Mouse (Mus musculus): ENCODE results near the gene Mex3d. TPM values are rescaled to one million over a fixed set of nuclear protein-coding genes. Genes with fewer than 3 reads are reported as not detected.
A peak's percentile ranks its signal among the peaks of the same experiment; 100 is the strongest.

The Mex3d gene
- polyA plus RNA-seq, 1 experiment, result 0.53 TPM

DNA sequence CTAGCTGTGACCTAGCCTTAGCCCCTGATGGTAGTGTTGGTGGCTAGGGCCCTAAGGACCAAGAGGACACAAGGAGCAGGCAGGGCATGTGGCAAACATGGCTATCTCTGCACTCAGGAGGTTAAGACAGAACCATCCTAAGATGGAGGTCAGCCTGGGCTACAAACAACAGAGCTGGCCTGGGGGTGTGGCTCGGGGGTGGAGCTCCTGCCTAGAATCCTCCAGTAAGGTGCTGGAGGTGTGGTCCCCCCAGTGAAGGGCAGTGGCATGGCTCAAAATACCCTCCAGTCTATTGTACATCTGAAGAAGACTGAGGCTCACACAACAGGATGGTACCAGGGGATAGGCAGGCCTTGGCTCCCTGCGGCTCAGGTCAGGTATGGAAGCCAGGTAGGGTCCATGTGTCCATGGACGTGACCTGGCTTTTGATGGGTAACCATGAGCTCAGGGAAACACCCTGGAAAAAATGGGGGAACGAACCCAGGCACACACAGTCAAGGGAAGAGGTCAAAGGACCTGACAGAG lies 3.3 kb downstream of the Mex3d start:
- peak overlapping the region; percentile 76 for H3K4me3 ChIP-seq (replicated peaks)
- H3K27me3 ChIP-seq (ENCODE audit: control insufficient read depth), result peaks cover 12% of the 10 kb centered on the region
- no peak for TF ChIP-seq TAL1 (IDR thresholded peaks at IDR 0.05; ENCODE audit: low read length)
- TF ChIP-seq GATA1 (IDR thresholded peaks at IDR 0.05; ENCODE audit: low read length), result no peak
- H3K4me1 ChIP-seq (ENCODE audit: control insufficient read depth), result peaks cover 65% of the 10 kb centered on the region
- H3K36me3 ChIP-seq (ENCODE audit: control insufficient read depth), result peaks cover 43% of the 10 kb centered on the region
- H3K9me3 ChIP-seq (ENCODE audit: control insufficient read depth, low read length), result peaks cover 16% of the 10 kb centered on the region

DNA sequence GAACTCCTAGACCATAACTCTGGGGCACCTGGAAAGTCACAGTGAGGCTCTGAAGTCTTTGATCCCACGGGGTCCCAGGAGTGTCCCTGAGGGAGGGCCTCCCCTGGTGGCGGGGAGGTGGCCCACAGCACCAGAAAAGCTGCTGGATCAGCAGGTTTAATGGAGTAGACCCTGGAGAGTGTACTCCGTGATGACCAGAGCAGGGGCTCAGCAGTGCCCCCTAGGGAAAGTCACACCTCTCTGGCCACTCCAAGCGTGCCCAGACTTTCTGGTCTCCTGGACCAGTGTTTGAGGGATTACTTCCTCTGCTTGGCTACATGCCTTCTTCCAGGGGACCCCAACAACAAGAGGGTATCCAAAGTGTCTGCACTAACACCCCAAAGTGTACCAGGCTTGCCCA lies 4.0 kb downstream of the Mex3d start:
- Histone ChIP-seq H3K4me1 (ENCODE audit: control insufficient read depth) (peaks cover 64% of the 10 kb centered on the region), H3K36me3 (ENCODE audit: control insufficient read depth) (peaks cover 43% of the 10 kb centered on the region), H3K9me3 (ENCODE audit: control insufficient read depth, low read length) (peaks cover 16% of the 10 kb centered on the region), H3K4me3 (replicated peaks) (no peak overlapping the region), H3K27me3 (ENCODE audit: control insufficient read depth) (peaks cover 12% of the 10 kb centered on the region)
- TF ChIP-seq TAL1 (IDR thresholded peaks at IDR 0.05; ENCODE audit: low read length), result no peak
- no peak for TF ChIP-seq GATA1 (IDR thresholded peaks at IDR 0.05; ENCODE audit: low read length)

DNA sequence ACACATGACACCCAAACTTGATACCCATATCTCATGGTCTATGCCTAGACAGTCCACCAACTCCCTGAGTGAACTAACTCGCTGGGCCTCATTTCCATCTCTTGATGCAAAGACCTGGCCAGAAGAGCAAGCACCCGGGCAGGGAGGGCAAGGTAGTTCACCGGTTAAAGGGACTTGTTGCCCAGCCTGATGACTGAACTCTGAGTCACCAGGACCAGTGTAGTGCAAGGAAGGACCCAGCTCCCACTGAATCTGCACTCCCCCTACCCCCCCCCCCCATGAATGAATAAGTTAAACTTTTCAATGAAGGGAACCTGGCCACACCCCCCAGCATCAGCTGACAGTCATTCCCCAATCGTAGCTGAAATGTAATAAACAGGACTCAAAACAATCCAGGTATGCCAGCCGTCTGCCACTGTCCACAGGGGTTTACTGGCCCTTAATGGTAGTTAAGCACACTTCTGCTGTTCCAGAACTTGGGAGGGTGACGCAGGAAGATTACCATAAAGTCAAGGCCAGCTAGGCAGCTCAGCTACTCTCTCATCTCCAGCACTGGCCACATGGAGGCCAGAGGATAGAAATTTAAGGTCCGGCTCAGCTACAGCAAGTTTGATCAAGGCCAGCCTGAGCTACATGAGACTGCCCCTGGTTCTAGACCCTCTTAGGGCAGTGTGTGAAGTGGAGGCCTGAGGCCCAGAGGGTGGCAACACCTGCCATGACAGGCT lies 4.7 kb downstream of the Mex3d start:
- H3K27me3 ChIP-seq (ENCODE audit: control insufficient read depth), result peaks cover 12% of the 10 kb centered on the region
- H3K9me3 ChIP-seq (ENCODE audit: control insufficient read depth, low read length), result peaks cover 16% of the 10 kb centered on the region
- no peak overlapping the region for H3K4me3 ChIP-seq (replicated peaks)
- no peak for TF ChIP-seq TAL1 (IDR thresholded peaks at IDR 0.05; ENCODE audit: low read length)
- no peak for TF ChIP-seq GATA1 (IDR thresholded peaks at IDR 0.05; ENCODE audit: low read length)
- H3K4me1 ChIP-seq (ENCODE audit: control insufficient read depth), result peaks cover 61% of the 10 kb centered on the region
- H3K36me3 ChIP-seq (ENCODE audit: control insufficient read depth), result peaks cover 43% of the 10 kb centered on the region

DNA sequence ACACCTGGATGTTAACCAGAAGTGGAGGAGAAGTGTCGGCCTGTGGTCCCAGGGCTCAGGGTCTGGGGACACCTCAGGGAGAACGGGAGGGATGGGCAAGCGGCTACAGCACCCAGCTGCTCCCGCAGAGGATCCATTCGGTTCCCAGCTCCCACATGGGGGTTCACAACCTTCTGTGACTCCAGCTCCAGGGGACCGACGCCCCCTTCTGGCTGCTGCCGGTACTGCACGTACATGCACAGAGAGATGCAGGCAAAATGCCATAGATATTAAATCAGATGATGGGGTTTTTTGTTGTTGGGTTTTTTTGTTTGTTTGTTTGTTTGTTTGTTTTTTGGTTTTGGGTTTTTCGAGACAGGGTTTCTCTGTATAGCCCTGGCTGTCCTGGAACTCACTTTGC lies 9.7 kb downstream of the Mex3d start:
- Histone ChIP-seq H3K4me3 (replicated peaks) (no peak overlapping the region), H3K36me3 (ENCODE audit: control insufficient read depth) (peaks cover 29% of the 10 kb centered on the region), H3K9me3 (ENCODE audit: control insufficient read depth, low read length) (peaks cover 16% of the 10 kb centered on the region), H3K27me3 (ENCODE audit: control insufficient read depth) (peaks cover 6% of the 10 kb centered on the region), H3K4me1 (ENCODE audit: control insufficient read depth) (peaks cover 16% of the 10 kb centered on the region)
- no peak for TF ChIP-seq GATA1 (IDR thresholded peaks at IDR 0.05; ENCODE audit: low read length)
- TF ChIP-seq TAL1 (IDR thresholded peaks at IDR 0.05; ENCODE audit: low read length), result no peak

DNA sequence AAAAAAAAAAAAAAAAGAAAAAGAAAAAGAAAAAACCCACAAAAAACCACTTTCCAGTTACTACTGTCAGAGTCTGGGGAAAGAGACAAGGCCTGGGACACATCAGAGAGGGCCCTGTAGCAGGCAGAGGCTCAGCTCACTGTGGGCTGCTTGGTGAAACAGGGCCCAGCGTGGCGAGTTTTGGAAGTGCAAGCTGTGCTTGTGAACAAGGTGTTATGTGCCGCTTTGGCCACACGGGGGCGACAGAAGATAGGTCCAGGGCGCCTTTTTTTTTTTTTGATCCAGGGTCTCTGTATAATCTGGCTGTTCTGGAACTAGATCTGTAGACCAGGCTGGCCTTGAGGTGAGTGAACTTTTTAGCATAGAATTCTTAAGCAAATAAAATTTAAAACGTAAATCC lies 11.3 kb downstream of the Mex3d start:
- TF ChIP-seq TAL1 (IDR thresholded peaks at IDR 0.05; ENCODE audit: low read length) (no peak), GATA1 (IDR thresholded peaks at IDR 0.05; ENCODE audit: low read length) (no peak)
- Histone ChIP-seq H3K27me3 (ENCODE audit: control insufficient read depth) (peaks cover 22% of the 10 kb centered on the region), H3K4me1 (ENCODE audit: control insufficient read depth) (peaks cover 12% of the 10 kb centered on the region), H3K9me3 (ENCODE audit: control insufficient read depth, low read length) (peaks cover 3% of the 10 kb centered on the region), H3K36me3 (ENCODE audit: control insufficient read depth) (peaks cover 14% of the 10 kb centered on the region), H3K4me3 (replicated peaks) (no peak overlapping the region)

DNA sequence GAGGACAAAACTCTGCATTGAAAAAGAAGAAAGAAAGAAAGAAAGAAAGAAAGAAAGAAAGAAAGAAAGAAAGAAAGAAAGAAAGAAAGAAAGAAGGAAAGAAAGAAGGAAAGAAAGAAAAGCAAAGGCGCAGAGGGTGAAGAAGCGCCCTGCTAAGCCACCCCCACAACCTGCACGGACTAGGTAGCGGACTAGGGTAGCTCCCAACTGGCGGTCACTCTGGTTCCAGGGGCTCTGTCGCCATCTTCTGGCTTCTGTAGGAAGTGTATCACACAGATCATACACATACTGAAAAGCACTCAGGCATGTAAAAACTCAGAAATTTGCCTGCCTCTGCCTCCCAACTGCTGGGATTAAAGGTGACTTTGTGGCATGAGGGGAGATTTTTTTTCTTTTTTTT lies 13.4 kb downstream of the Mex3d start:
- TF ChIP-seq GATA1 (IDR thresholded peaks at IDR 0.05; ENCODE audit: low read length), result no peak
- TF ChIP-seq TAL1 (IDR thresholded peaks at IDR 0.05; ENCODE audit: low read length), result no peak
- H3K4me1 ChIP-seq (ENCODE audit: control insufficient read depth), result peaks cover 11% of the 10 kb centered on the region
- H3K27me3 ChIP-seq (ENCODE audit: control insufficient read depth), result peaks cover 30% of the 10 kb centered on the region
- no peaks in the 10 kb centered on the region for H3K36me3 ChIP-seq (ENCODE audit: control insufficient read depth)
- no peak overlapping the region for H3K4me3 ChIP-seq (replicated peaks)
- H3K9me3 ChIP-seq (ENCODE audit: control insufficient read depth, low read length), result no peaks in the 10 kb centered on the region; the same call in 1 of the 2 replicates

DNA sequence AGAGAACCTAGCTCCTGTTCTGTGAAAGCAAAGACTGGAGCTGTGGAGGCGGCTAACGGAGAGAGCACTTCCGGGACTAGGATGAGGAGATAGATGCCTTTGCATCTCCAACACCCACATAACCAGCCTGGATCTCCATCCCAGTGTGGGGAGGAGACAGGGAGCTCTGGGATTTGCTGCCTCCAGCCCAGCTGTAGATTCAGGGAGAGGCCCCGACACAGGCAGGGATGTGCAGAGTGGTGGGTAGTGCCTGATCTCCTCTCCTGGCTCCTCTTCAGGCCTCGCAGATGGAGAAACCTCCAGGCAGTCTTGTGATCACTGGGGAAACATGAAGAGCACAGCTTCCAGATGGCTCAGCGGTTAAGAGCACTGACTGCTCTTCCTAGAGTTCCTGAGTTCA lies 14.8 kb downstream of the Mex3d start:
- peaks cover 4% of the 10 kb centered on the region for H3K4me1 ChIP-seq (ENCODE audit: control insufficient read depth)
- no peaks in the 10 kb centered on the region for H3K36me3 ChIP-seq (ENCODE audit: control insufficient read depth)
- H3K4me3 ChIP-seq (replicated peaks), result no peak overlapping the region
- TF ChIP-seq TAL1 (IDR thresholded peaks at IDR 0.05; ENCODE audit: low read length) (no peak), GATA1 (IDR thresholded peaks at IDR 0.05; ENCODE audit: low read length) (no peak)
- H3K27me3 ChIP-seq (ENCODE audit: control insufficient read depth), result peaks cover 41% of the 10 kb centered on the region
- H3K9me3 ChIP-seq (ENCODE audit: control insufficient read depth, low read length), result peaks cover 7% of the 10 kb centered on the region

DNA sequence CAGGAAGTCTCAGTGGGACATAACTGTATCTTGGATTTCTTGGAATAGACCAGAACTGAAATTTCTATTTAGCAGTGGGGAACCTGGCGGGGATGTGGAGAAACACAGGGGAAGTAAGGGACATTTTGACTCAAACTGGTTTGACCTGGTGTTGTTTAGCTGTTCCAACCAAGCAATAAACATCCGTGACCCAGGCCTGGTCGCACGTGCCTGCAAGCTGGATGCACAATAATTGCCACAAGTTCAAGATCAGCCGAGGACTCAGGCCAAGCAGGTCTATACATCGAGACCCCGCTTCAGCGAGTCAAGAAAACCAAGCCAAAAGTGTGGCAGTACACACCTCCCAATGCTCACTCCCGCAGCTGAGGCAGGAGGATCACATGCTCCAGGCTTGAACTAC lies 15.5 kb downstream of the Mex3d start:
- H3K9me3 ChIP-seq (ENCODE audit: control insufficient read depth, low read length), result peaks cover 7% of the 10 kb centered on the region
- peaks cover 48% of the 10 kb centered on the region for H3K27me3 ChIP-seq (ENCODE audit: control insufficient read depth)
- peaks cover 2% of the 10 kb centered on the region for H3K4me1 ChIP-seq (ENCODE audit: control insufficient read depth)
- H3K36me3 ChIP-seq (ENCODE audit: control insufficient read depth), result no peaks in the 10 kb centered on the region
- TF ChIP-seq GATA1 (IDR thresholded peaks at IDR 0.05; ENCODE audit: low read length) (no peak), TAL1 (IDR thresholded peaks at IDR 0.05; ENCODE audit: low read length) (no peak)
- H3K4me3 ChIP-seq (replicated peaks), result no peak overlapping the region

DNA sequence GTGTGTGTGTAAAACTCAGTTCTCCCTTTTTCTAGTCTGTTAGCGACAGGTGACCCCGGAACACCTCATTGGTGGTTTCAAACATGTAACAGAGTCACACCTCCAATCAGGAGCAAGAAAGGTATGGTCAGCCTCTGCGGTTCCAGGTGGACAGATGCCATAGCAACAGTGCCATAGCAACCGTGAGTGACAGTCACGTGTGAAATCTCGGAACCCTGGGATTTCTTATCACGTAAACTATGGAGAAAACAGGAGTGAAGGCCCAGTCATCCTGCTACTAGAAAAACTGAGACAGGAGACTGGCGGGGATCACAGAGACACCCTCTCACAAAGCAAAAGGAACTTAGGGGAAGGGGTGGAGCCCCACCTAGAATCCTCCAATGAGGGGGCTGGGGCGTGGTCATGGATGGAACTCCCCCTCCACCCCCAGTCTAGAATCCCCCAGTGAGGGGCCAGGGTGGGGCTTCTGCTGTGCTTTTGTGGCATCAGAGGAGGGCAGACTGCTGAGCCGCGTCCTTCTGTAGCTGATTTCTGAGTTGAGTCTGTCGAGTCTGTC lies 16.0 kb downstream of the Mex3d start:
- peaks cover 7% of the 10 kb centered on the region for H3K9me3 ChIP-seq (ENCODE audit: control insufficient read depth, low read length)
- H3K27me3 ChIP-seq (ENCODE audit: control insufficient read depth), result peaks cover 51% of the 10 kb centered on the region
- H3K4me3 ChIP-seq (replicated peaks), result no peak overlapping the region
- H3K4me1 ChIP-seq (ENCODE audit: control insufficient read depth), result peaks cover 2% of the 10 kb centered on the region
- TF ChIP-seq GATA1 (IDR thresholded peaks at IDR 0.05; ENCODE audit: low read length) (no peak), TAL1 (IDR thresholded peaks at IDR 0.05; ENCODE audit: low read length) (no peak)
- no peaks in the 10 kb centered on the region for H3K36me3 ChIP-seq (ENCODE audit: control insufficient read depth)

Data from erythroblast, embryonic 14.5 days (primary cell).